Mouse (Mus musculus): ENCODE measurements at regions not wholly inside any gene's neighbourhood (a gene's known extent, or its start where the extent isn't known, plus 50 kb on each side); places are given as distances from the start of the nearest gene placed in this dataset.
"Not testable (repeated sequence)": the region's sequence is repeated elsewhere in the genome, so short reads cannot be mapped to it uniquely, and the experiment has no call there.

DNA sequence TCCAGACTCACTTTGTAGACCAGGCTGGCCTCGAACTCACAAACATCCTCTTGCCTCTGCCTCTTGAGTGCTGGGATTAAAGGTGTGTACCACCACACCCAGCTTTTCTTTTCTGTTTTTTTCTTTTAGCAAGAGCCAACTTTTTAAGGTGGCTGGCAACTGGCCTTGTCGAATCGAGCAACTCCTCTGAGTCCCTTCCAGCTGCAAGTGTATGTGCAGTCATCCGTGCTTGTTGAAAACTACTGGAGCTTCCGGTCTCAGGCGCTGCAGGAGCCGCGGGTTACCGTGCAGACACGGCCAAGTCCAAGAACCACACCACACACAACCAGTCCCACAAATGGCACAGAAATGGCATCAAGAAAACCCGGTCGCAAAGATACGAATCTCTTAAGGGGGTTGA, 537.4 kb downstream of the Zfp704 start:
- DNase-seq (ENCODE audit: extremely low spot score in 1 of 2, low spot score in 1 of 2), result not testable (repeated sequence)

DNA sequence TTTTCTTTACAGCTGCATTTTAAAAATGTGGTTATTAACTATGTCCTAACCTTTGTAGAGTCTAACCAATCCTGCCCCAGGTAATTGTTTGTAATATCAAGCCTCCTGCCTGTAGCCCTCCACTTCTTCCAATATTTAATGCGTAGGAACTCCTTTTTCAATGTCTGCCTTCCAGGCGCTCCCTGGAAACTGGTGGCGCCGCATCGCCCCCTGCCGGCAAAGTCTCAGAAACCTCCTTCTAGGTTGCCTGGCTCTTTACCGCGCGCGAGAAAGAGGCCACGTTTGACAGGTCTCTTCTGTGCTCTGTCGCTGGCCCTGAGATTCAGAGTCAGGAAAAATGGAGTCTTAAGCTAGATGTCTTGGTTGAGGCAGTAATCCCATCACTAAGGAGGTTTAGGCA, 542.8 kb downstream of the Zfp704 start:
- peak; percentile 50 to 93 for DNase-seq (ENCODE audit: extremely low spot score in 1 of 2, low spot score in 1 of 2)

DNA sequence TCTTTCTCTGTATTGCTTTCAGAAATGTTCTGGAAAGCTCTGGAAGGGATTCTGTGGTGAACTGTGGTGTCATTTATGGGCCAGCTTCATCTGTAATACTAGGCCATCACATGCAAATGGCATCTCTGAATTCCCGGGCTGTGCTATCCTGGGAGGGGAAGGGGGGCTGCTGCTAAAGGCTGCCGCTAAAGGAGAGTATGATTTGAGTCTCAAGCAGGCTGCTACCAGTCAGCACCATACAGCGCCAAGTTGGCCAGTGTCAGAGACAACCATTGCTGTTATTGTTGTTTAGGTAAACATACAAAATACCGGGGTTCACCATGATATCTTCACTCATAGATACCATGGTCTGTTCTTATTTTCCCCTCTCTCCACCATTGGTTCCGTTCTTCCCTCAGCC, 543.5 kb downstream of the Zfp704 start:
- DNase-seq (ENCODE audit: extremely low spot score in 1 of 2, low spot score in 1 of 2), result no peak

DNA sequence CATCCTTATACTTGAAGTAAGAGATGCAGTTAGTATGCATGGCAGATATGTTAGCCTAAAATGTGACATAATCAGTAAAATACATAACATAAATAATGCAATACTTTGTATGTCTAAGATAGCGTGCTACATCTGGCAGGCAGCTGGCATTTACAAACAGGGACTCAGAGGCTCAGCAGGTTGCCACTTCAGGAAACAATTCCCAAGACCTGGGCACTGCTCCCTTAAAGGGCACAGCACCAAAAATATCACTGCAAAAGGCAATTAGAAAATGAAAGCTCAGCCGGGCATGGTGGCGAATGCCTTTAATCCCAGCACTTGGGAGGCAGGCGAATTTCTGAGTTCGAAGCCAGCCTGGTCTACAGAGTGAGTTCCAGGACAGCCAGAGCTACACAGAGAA, 544.0 kb downstream of the Zfp704 start:
- DNase-seq (ENCODE audit: extremely low spot score in 1 of 2, low spot score in 1 of 2), result no peak

DNA sequence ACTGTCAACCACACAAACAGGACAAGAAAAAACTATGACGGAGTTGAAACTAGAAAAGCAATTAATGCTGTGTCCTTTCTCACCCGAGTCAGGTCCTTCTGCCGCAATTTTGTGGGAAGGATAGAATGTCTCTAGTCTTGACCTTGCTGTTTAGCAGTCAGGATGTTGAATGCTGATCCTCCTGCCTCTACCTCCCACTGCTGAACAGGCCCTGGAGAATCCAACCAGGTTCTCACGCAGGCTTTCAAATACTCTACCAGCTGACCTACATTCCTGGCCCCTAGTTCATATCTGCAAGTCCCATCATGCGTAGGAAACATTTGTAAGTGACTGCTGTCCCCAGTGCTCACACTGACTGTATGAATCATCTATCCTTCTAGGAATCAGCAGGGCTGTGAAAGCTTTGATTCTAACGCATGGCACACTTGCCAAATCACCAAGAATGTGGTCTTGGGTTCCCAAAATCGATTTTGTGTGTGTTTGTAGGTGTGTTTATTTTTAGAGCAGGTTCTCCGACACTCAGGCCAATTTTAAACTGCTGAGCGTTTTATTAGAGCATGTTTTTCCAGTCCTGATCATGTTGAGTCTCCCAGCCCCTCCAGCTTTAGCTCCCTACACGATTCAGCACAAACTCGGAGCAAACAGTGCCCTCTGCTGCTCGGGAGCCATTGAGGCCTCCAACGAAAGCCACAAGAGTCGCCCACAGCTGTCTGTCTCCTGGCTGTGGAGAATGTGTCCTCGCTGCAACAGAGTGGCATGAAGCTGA, 545.4 kb downstream of the Zfp704 start:
- peak; percentile 34 to 74 for DNase-seq (ENCODE audit: extremely low spot score in 1 of 2, low spot score in 1 of 2)

DNA sequence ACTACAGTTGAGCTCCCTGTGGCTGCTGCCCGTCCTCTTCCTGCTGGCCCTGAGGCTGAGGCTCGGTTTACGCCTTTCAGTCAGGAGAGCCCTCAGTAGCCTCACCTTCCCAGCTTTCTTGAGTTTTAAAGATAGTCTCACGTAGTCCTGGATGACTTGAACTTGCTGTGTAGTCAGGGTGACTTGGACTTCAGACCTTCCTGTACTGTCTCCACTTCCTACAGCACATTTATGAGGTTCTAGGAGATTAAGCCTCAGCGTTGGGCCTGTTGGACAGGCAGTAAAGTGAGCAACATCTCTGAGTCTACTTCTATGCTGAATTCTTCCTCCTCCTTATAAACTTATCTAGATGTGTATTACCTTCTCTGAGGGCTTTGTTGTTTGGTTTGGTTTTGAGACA, 546.2 kb downstream of the Zfp704 start:
- DNase-seq (ENCODE audit: extremely low spot score in 1 of 2, low spot score in 1 of 2), result no peak

DNA sequence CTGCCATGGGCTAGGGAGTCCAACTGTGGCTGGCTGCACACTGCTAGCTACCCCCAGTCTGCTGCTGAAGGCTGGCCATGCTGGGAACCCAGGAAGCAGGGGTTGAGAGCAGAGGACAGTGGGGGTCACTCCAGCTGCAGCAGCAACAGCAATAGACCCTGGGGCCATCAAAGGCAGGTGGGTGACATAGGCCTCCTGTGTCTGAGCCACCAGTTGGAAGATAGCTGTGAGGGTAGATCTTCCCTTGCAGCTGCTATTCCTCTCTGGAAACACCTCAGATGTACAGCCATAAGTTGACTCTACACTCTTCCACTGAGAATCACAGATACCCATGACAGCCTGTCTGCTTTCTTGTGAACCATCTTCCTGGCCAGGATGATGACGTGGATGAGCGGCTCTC, 548.5 kb downstream of the Zfp704 start:
- no peak for DNase-seq (ENCODE audit: extremely low spot score in 1 of 2, low spot score in 1 of 2)

DNA sequence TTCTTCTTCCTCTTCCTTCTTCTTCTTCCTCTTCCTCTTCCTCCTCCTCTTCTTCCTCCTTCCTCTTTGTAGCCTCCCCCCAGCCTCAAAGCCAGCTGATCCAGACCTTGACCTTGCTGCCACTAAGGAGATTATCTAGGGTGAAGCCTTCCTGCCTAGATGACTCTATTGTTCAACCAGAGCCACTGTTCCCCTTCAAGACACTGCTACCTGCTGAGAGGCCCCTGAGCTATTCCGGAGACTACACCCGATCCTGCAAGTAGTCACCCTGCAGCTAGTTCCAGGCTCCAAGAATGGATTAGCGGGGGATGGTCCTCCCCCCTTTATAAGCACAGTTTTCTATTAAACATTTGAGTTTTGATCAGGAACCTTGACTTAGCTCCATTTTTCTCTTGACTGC, 552.2 kb downstream of the Zfp704 start:
- not testable (repeated sequence) for DNase-seq (ENCODE audit: extremely low spot score in 1 of 2, low spot score in 1 of 2)

DNA sequence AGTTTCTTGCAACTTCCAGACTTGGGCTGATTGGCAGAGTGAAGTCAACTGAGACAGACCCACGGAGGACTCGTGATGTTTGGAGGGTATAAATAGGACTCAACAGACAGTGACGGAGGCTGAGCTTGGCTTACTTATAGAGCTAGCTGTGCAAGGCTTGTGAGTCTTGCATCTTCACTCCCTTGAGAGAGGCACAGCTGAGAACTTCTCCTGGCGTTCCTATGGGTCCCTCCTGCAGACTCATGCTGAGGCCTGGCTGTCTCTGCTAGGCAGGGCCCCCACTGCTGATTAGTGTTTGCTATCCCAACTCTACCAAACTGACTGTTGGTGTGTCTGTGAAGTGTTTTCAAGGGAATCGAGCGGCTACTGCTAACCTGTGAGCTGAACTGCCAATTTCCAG, 553.0 kb downstream of the Zfp704 start:
- DNase-seq (ENCODE audit: extremely low spot score in 1 of 2, low spot score in 1 of 2), result no peak

DNA sequence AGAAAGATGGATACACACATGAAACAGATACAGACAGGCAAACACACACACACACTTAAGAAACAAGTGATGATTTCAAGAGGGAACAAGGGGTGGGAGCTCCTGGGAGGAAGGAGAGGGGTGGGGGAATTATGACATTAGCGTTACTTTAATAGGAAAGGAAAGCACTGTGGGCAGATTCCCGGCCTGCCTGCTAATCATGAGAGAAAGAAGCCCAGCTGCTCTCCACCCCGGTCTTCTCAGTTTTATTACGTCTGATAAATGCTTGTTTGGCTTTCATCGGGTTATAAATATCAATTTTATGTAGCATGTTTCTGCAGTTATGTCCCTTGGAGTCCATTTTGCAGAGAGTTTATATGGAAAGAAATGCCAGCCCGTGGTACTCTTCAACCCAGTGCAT, 554.1 kb downstream of the Zfp704 start:
- no peak for DNase-seq (ENCODE audit: extremely low spot score in 1 of 2, low spot score in 1 of 2)

Data from frontal cortex, adult 2 months (tissue).